8 mouse cellular contexts compared by ENCODE assay signal in genomic region chr5:9265586-9266279, GRCm38 (mm10). TPM values are rescaled to one million over a fixed set of nuclear protein-coding genes. Genes with fewer than 3 reads are reported as not detected.
DNase-seq lines count a peak whose midpoint lies in the region; TF ChIP-seq lines count a peak whose summit lies in the region.

Gene 9330182L06Rik (plus strand): TSS chr5:9266118.

- intact Hi-C loops in gastrocnemius, adult 2 months (cut with DNase I) = no loop called here
- intact Hi-C loops in gastrocnemius, postnatal 36 days (cut with DNase I) = no loop called here

- H3K27ac ChIP-seq in gastrocnemius, adult 2 months = no peak within 1 kb of the TSS
- no peak within 1 kb of the TSS for H3K27ac ChIP-seq in kidney, adult 2 months (ENCODE audit: insufficient read depth, low read depth, low read length)
- peak within 1 kb of the TSS; percentile 82 for H3K27ac ChIP-seq in limb, embryonic 10.5 days
- H3K27ac ChIP-seq in small intestine, adult 2 months (ENCODE audit: insufficient read depth, low read depth, low read length) = no peak within 1 kb of the TSS

- 2% methylated on average over 47 of the region's 47 CpGs for WGBS in kidney, adult 2 months
- under 1% methylated on average over 47 of the region's 47 CpGs for WGBS in limb, embryonic 10.5 days
- 2% methylated on average over 47 of the region's 47 CpGs for WGBS in small intestine, adult 2 months

- peak within 1 kb of the TSS; percentile 70 for H3K4me3 ChIP-seq in gastrocnemius, adult 2 months
- peak within 1 kb of the TSS; percentile 29 for H3K4me3 ChIP-seq in kidney, adult 2 months (ENCODE audit: insufficient read depth, low read depth, low read length)
- peak within 1 kb of the TSS; percentile 76 for H3K4me3 ChIP-seq in limb, embryonic 10.5 days
- peak within 1 kb of the TSS; percentile 70 for H3K4me3 ChIP-seq in small intestine, adult 2 months (ENCODE audit: low read depth, low read length)

- no peaks in the 10 kb centered on the region; the same call in 1 of the 2 replicates for H3K27me3 ChIP-seq in kidney, adult 2 months (replicated peaks; ENCODE audit: control insufficient read depth, insufficient read depth, low read length)
- H3K27me3 ChIP-seq in limb, embryonic 10.5 days (ENCODE audit: low read depth, poor library complexity, severe bottlenecking) = peaks cover 11% of the 10 kb centered on the region; the same call in 1 of the 2 replicates
- H3K27me3 ChIP-seq in small intestine, adult 2 months (ENCODE audit: control insufficient read depth, insufficient read depth, low read length) = peaks cover 9% of the 10 kb centered on the region; the same call in 1 of the 2 replicates

- no peak for TF ChIP-seq POLR2A in kidney, adult 2 months (IDR thresholded peaks at IDR 0.05; ENCODE audit: low read depth, low read length)
- TF ChIP-seq POLR2A in small intestine, adult 2 months (IDR thresholded peaks at IDR 0.05; ENCODE audit: low read depth, low read length) = no peak

- no peaks in the 10 kb centered on the region for H3K9me3 ChIP-seq in limb, embryonic 10.5 days (replicated peaks)

- no peaks in the 10 kb centered on the region for H3K36me3 ChIP-seq in kidney, adult 2 months (ENCODE audit: control insufficient read depth, insufficient read depth, low read length)
- H3K36me3 ChIP-seq in limb, embryonic 10.5 days = no peaks in the 10 kb centered on the region
- H3K36me3 ChIP-seq in small intestine, adult 2 months (ENCODE audit: control insufficient read depth, insufficient read depth, low read length) = no peaks in the 10 kb centered on the region

- no peak for TF ChIP-seq CTCF in gastrocnemius, adult 2 months (IDR thresholded peaks at IDR 0.05)
- no peak for TF ChIP-seq CTCF in kidney, adult 2 months (conservative IDR thresholded peaks at IDR 0.05; ENCODE audit: insufficient read depth, insufficient read length, low read depth, low read length)
- no peak for TF ChIP-seq CTCF in small intestine, adult 2 months (IDR thresholded peaks at IDR 0.05; ENCODE audit: extremely low read depth, insufficient read length, insufficient replicate concordance, low read depth, low read length)

- peak; percentile 35 for DNase-seq in gastrocnemius, adult 2 months
- no peak for DNase-seq in gastrocnemius, postnatal 36 days
- DNase-seq in cerebellum, postnatal 4 days (ENCODE audit: low spot score in 2 of 2) = peak; percentile 51 to 72
- DNase-seq in gastrocnemius, postnatal 4 days (ENCODE audit: low spot score in 2 of 2) = peak; percentile 26 to 30
- peak; percentile 23 for DNase-seq in kidney, adult 2 months
- peak; percentile 72 for DNase-seq in limb, embryonic 10.5 days (ENCODE audit: low spot score)
- DNase-seq in mesoderm, embryonic 11.5 days (ENCODE audit: low read depth, low spot score) = peak; percentile 54

- H3K4me1 ChIP-seq in kidney, adult 2 months (ENCODE audit: control insufficient read depth, insufficient read depth, low read length) = no peaks in the 10 kb centered on the region
- H3K4me1 ChIP-seq in limb, embryonic 10.5 days = peaks cover 4% of the 10 kb centered on the region; the same call in 1 of the 2 replicates
- H3K4me1 ChIP-seq in small intestine, adult 2 months (ENCODE audit: control insufficient read depth, insufficient read depth, insufficient read length, low read length) = peaks cover 4% of the 10 kb centered on the region; the same call in 1 of the 2 replicates

RNA-seq across cellular contexts. Expression of gene 9330182L06Rik, which starts in this region (rescaled TPM):
- total RNA-seq in gastrocnemius, adult 2 months (2021) = under 1 TPM in 1 of 2 experiments, not detected in 1; 0.11 TPM
- under 1 TPM in 1 of 2 experiments, not detected in 1; 0.25 TPM for total RNA-seq in gastrocnemius, postnatal 36 days (2021)
- total RNA-seq in gastrocnemius, postnatal 4 days (2021) = 1 to 10 TPM in 1 of 2 experiments, under 1 TPM in 1; 0.64 to 1.1 TPM
- polyA plus RNA-seq in kidney, adult 2 months (2012; rRNA removed) = 0.08 and 0.16 TPM in 2 replicates
- polyA plus RNA-seq in limb, embryonic 10.5 days (2016; fragmentation: Nextera tagmentation; extraction: Ambion mirVana) = 1.4 and 1.5 TPM in 2 replicates
- polyA plus RNA-seq in small intestine, adult 2 months (2012; rRNA removed) = 0.16 and 0.25 TPM in 2 replicates

Comparison
In these comparisons a context has a peak if more than half of its experiments do, and no peak if none do; other contexts are left out.
1. DNase-seq: peak in cerebellum, postnatal 4 days (2 of 2), gastrocnemius, postnatal 4 days (2 of 2), limb, embryonic 10.5 days (single experiment) and mesoderm, embryonic 11.5 days (single experiment); none in gastrocnemius, postnatal 36 days (0 of 2).
2. Peak in DNase-seq and H3K4me3 ChIP-seq in gastrocnemius, adult 2 months; RNA of the gene not detected or under 1 TPM.
3. Peak in DNase-seq and H3K4me3 ChIP-seq in kidney, adult 2 months; RNA of the gene not detected or under 1 TPM.
4. Peak in every context shown above with its lines, with median percentiles within 50 percentile points of each other: H3K4me3 ChIP-seq.